Mouse (Mus musculus) lung, adult 2 months (tissue): ENCODE measurements at regions not wholly inside any gene's neighbourhood (a gene's known extent, or its start where the extent isn't known, plus 50 kb on each side); places are given as distances from the start of the nearest gene placed in this dataset.

Experiments used
- CTCF ChIP-seq: fragments of 200-500 bp; IDR thresholded peaks from 2 replicates; pipeline ENCODE4 v1.5.1; 2011; ENCODE audit warnings: mild to moderate bottlenecking, low read length, control low read depth; ENCODE audit not compliant: insufficient read depth
- POLR2A ChIP-seq: fragments of 200-500 bp; IDR thresholded peaks from 2 replicates; pipeline ENCODE4 v1.6.1; 2011; ENCODE audit warnings: low read depth, mild to moderate bottlenecking, control low read depth, low read length, borderline replicate concordance; ENCODE audit errors: extremely low read depth

DNA sequence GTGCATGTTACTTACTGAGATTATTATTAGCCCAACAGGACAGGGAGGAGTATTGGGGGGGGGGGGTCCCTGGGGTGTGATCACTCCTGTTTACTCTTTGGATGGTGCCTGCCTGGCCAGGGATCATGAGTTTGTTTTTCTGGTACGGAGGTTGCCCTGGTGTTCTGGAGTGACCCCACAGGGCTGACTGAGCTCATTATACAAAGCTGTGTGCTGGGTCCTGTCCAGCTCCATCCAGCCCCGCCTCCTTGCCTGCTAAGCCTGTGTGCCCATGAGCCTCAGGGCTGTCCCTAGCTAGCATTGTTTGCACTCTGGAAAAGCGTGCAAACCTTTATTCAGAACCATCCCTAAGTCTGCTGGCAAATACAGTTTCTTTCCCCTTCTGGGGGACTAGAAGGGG lies 1335.1 kb upstream of the A1bg start:
- TF ChIP-seq CTCF, result no peak
- TF ChIP-seq POLR2A, result no peak
